Mouse (Mus musculus) lung, adult 2 months (tissue): Measurements from ENCODE around the gene Rab21.
A peak's percentile ranks its signal among the peaks of the same experiment; 100 is the strongest.

ENCODE experiments used
- CTCF ChIP-seq: fragments of 200-500 bp; IDR thresholded peaks from 2 replicates; pipeline ENCODE4 v1.5.1; 2011; ENCODE audit warnings: mild to moderate bottlenecking, low read length, control low read depth; ENCODE audit not compliant: insufficient read depth
- POLR2A ChIP-seq: fragments of 200-500 bp; IDR thresholded peaks from 2 replicates; pipeline ENCODE4 v1.6.1; 2011; ENCODE audit warnings: low read depth, mild to moderate bottlenecking, control low read depth, low read length, borderline replicate concordance; ENCODE audit errors: extremely low read depth

DNA sequence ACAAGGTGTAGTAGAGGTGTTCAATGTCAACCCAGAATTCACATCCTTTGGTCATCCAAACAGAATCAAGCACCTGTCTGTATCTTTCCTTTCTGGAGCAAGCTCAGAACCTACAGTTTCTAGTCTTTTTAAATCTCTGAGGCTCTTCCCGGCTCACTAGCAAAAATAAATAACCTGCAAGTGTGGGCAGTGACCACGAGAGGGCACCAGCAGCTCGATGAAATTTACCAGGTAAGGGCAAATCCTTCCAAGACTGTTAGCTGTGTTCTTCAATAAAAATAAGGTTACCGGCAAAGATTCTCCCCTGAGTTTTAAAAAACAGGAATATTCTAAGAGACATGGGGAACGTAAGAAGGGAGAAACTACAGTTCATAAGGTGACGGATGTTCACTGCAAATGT lies 7.9 kb upstream of the Rab21 start:
- TF ChIP-seq CTCF (peak; percentile 86), POLR2A (no peak)
